Mouse (Mus musculus): Measurements from ENCODE around the gene Tmem128. TPM values are rescaled to one million over a fixed set of nuclear protein-coding genes. Genes with fewer than 3 reads are reported as not detected.

Tmem128 gene
- 48.6 and 56.7 TPM in 2 replicates for polyA plus RNA-seq (2016; fragmentation: Nextera tagmentation; extraction: Ambion mirVana)

GRCm38 (mm10) chr5:38260107-38260682, at the start of gene Tmem128:
Gene Tmem128 (plus strand): TSS chr5:38260185.
- H3K36me3 ChIP-seq: peaks cover 34% of the 10 kb centered on the region
- peak within 1 kb of the TSS; percentile 86 for H3K4me3 ChIP-seq
- WGBS: under 1% methylated on average over 40 of the region's 40 CpGs
- DNase-seq (ENCODE audit: low spot score): peak; percentile 83
- H3K9me3 ChIP-seq: no peaks in the 10 kb centered on the region
- H3K27me3 ChIP-seq (ENCODE audit: insufficient read depth, poor library complexity, severe bottlenecking): no peaks in the 10 kb centered on the region
- H3K4me1 ChIP-seq: no peaks in the 10 kb centered on the region
- peak within 1 kb of the TSS; percentile 93 for H3K27ac ChIP-seq

GRCm38 (mm10) chr5:38211691-38212090, 48.3 kb upstream of the Tmem128 start:
- peaks cover 64% of the 10 kb centered on the region for H3K36me3 ChIP-seq

GRCm38 (mm10) chr5:38213009-38213408, 47.0 kb upstream of the Tmem128 start:
- H3K36me3 ChIP-seq: peaks cover 68% of the 10 kb centered on the region
- no peaks in the 10 kb centered on the region for H3K27me3 ChIP-seq (ENCODE audit: insufficient read depth, poor library complexity, severe bottlenecking)
- no peak for DNase-seq (ENCODE audit: low spot score)
- H3K27ac ChIP-seq: no peak overlapping the region
- H3K9me3 ChIP-seq: no peaks in the 10 kb centered on the region
- H3K4me1 ChIP-seq: no peaks in the 10 kb centered on the region
- WGBS: 82% methylated on average over 6 of the region's 6 CpGs
- no peak overlapping the region for H3K4me3 ChIP-seq

More at GRCm38 (mm10) chr5:38211691-38212090, 48.3 kb upstream of the Tmem128 start:
- WGBS: 89% methylated on average over 8 of the region's 8 CpGs
- Histone ChIP-seq H3K27ac (no peak overlapping the region), H3K9me3 (no peaks in the 10 kb centered on the region), H3K4me3 (no peak overlapping the region), H3K27me3 (ENCODE audit: insufficient read depth, poor library complexity, severe bottlenecking) (no peaks in the 10 kb centered on the region), H3K4me1 (no peaks in the 10 kb centered on the region)
- DNase-seq (ENCODE audit: low spot score): no peak

GRCm38 (mm10) chr5:38219771-38220307, 40.1 kb upstream of the Tmem128 start:
- Histone ChIP-seq H3K27me3 (ENCODE audit: insufficient read depth, poor library complexity, severe bottlenecking) (no peaks in the 10 kb centered on the region), H3K9me3 (no peaks in the 10 kb centered on the region), H3K27ac (peak overlapping the region; percentile 86), H3K4me1 (peaks cover 21% of the 10 kb centered on the region), H3K36me3 (peaks cover 33% of the 10 kb centered on the region), H3K4me3 (peak overlapping the region; percentile 89)
- DNase-seq (ENCODE audit: low spot score): peak; percentile 79
- under 1% methylated on average over 35 of the region's 35 CpGs for WGBS

- WGBS: under 1% methylated on average over 55 of the region's 55 CpGs
- peak within 1 kb of the TSS; percentile 89 for H3K4me3 ChIP-seq
- H3K27ac ChIP-seq: peak within 1 kb of the TSS; percentile 86
- H3K36me3 ChIP-seq: peaks cover 33% of the 10 kb centered on the region
- H3K4me1 ChIP-seq: peaks cover 21% of the 10 kb centered on the region
- H3K27me3 ChIP-seq (ENCODE audit: insufficient read depth, poor library complexity, severe bottlenecking): no peaks in the 10 kb centered on the region
- no peaks in the 10 kb centered on the region for H3K9me3 ChIP-seq
- peak; percentile 96 for DNase-seq (ENCODE audit: low spot score)
These were observed 39.6 kb upstream of the Tmem128 start, which contains the start of the genes Zbtb49 and Lyar for GRCm38 (mm10) chr5:38220328-38220912. Gene Zbtb49 (minus strand): TSS chr5:38220457. Gene Lyar (plus strand): TSS chr5:38220470.

GRCm38 (mm10) chr5:38235422-38235821, 24.6 kb upstream of the Tmem128 start:
- Histone ChIP-seq H3K36me3 (peaks cover 56% of the 10 kb centered on the region), H3K9me3 (no peaks in the 10 kb centered on the region), H3K27ac (no peak overlapping the region), H3K27me3 (ENCODE audit: insufficient read depth, poor library complexity, severe bottlenecking) (no peaks in the 10 kb centered on the region), H3K4me3 (no peak overlapping the region), H3K4me1 (no peaks in the 10 kb centered on the region)
- 60% methylated on average over 4 of the region's 4 CpGs for WGBS
- no peak for DNase-seq (ENCODE audit: low spot score)

GRCm38 (mm10) chr5:38236627-38237026, 23.4 kb upstream of the Tmem128 start:
- Histone ChIP-seq H3K27me3 (ENCODE audit: insufficient read depth, poor library complexity, severe bottlenecking) (no peaks in the 10 kb centered on the region), H3K27ac (no peak overlapping the region), H3K36me3 (peaks cover 44% of the 10 kb centered on the region), H3K9me3 (no peaks in the 10 kb centered on the region), H3K4me1 (no peaks in the 10 kb centered on the region), H3K4me3 (no peak overlapping the region)
- 92% methylated on average over 2 of the region's 2 CpGs for WGBS
- no peak for DNase-seq (ENCODE audit: low spot score)

GRCm38 (mm10) chr5:38240727-38241472, 19.1 kb upstream of the Tmem128 start:
- WGBS: 67% methylated on average over 5 of the region's 5 CpGs
- peaks cover 8% of the 10 kb centered on the region; the same call in 1 of the 2 replicates for H3K36me3 ChIP-seq
- H3K27me3 ChIP-seq (ENCODE audit: insufficient read depth, poor library complexity, severe bottlenecking): no peaks in the 10 kb centered on the region
- no peaks in the 10 kb centered on the region for H3K9me3 ChIP-seq
- DNase-seq (ENCODE audit: low spot score): no peak
- H3K27ac ChIP-seq: no peak overlapping the region
- H3K4me1 ChIP-seq: no peaks in the 10 kb centered on the region
- no peak overlapping the region for H3K4me3 ChIP-seq

GRCm38 (mm10) chr5:38241473-38241834, 18.5 kb upstream of the Tmem128 start:
- Histone ChIP-seq H3K4me3 (no peak overlapping the region), H3K9me3 (no peaks in the 10 kb centered on the region), H3K27me3 (ENCODE audit: insufficient read depth, poor library complexity, severe bottlenecking) (no peaks in the 10 kb centered on the region), H3K36me3 (peaks cover 2% of the 10 kb centered on the region; the same call in 1 of the 2 replicates), H3K4me1 (no peaks in the 10 kb centered on the region), H3K27ac (no peak overlapping the region)
- DNase-seq (ENCODE audit: low spot score): no peak
- 86% methylated on average over 3 of the region's 3 CpGs for WGBS

GRCm38 (mm10) chr5:38241966-38242365, 18.0 kb upstream of the Tmem128 start:
- DNase-seq (ENCODE audit: low spot score): no peak
- Histone ChIP-seq H3K36me3 (no peaks in the 10 kb centered on the region), H3K4me1 (no peaks in the 10 kb centered on the region), H3K27ac (no peak overlapping the region), H3K27me3 (ENCODE audit: insufficient read depth, poor library complexity, severe bottlenecking) (no peaks in the 10 kb centered on the region), H3K4me3 (no peak overlapping the region), H3K9me3 (no peaks in the 10 kb centered on the region)
- 79% methylated on average over 6 of the region's 6 CpGs for WGBS

- Histone ChIP-seq H3K36me3 (no peaks in the 10 kb centered on the region), H3K27ac (no peak overlapping the region), H3K4me3 (no peak overlapping the region), H3K9me3 (no peaks in the 10 kb centered on the region), H3K27me3 (ENCODE audit: insufficient read depth, poor library complexity, severe bottlenecking) (no peaks in the 10 kb centered on the region), H3K4me1 (no peaks in the 10 kb centered on the region)
- DNase-seq (ENCODE audit: low spot score): no peak
- WGBS: 39% methylated on average over 4 of the region's 4 CpGs
These were observed 4.8 kb upstream of the Tmem128 start for GRCm38 (mm10) chr5:38255195-38255594.

- H3K27me3 ChIP-seq (ENCODE audit: insufficient read depth, poor library complexity, severe bottlenecking): no peaks in the 10 kb centered on the region
- H3K36me3 ChIP-seq: no peaks in the 10 kb centered on the region
- H3K9me3 ChIP-seq: no peaks in the 10 kb centered on the region
- H3K4me1 ChIP-seq: no peaks in the 10 kb centered on the region
- WGBS: 57% methylated on average over 3 of the region's 3 CpGs
- no peak overlapping the region for H3K4me3 ChIP-seq
- DNase-seq (ENCODE audit: low spot score): no peak
- H3K27ac ChIP-seq: peak overlapping the region; percentile 69; the same call in 1 of the 2 replicates
These were observed 4.3 kb upstream of the Tmem128 start for GRCm38 (mm10) chr5:38255644-38256043.

GRCm38 (mm10) chr5:38256551-38256950, 3.4 kb upstream of the Tmem128 start:
- Histone ChIP-seq H3K4me3 (no peak overlapping the region), H3K27ac (no peak overlapping the region), H3K9me3 (no peaks in the 10 kb centered on the region), H3K27me3 (ENCODE audit: insufficient read depth, poor library complexity, severe bottlenecking) (no peaks in the 10 kb centered on the region), H3K36me3 (no peaks in the 10 kb centered on the region), H3K4me1 (no peaks in the 10 kb centered on the region)
- no peak for DNase-seq (ENCODE audit: low spot score)
- 79% methylated on average over 1 of the region's 1 CpGs for WGBS

Data from heart, embryonic 10.5 days (tissue).